Mouse (Mus musculus): ENCODE measurements around the gene Vps54.

- TF ChIP-seq CTCF (IDR thresholded peaks at IDR 0.05; ENCODE audit: extremely low read depth, insufficient read depth, low read length) (no peak), POLR2A (IDR thresholded peaks at IDR 0.05; ENCODE audit: extremely low read depth, insufficient read depth, low read length) (no peak)
Observed at GRCm38 (mm10) chr11:21224041-21224440, 15.0 kb upstream of the Vps54 start.
